Mouse (Mus musculus): ENCODE data around the gene Ly6g5c.

GRCm38 (mm10) chr17:35101161-35101560 is 6.9 kb upstream of the Ly6g5c start:
- TF ChIP-seq CTCF (IDR thresholded peaks at IDR 0.05; ENCODE audit: borderline replicate concordance, extremely low read depth, insufficient read depth, insufficient read length), result no peak
- no peak for TF ChIP-seq POLR2A (IDR thresholded peaks at IDR 0.05; ENCODE audit: borderline replicate concordance, extremely low read depth, insufficient read depth, insufficient read length, poor library complexity, severe bottlenecking)

Measured in brain, embryonic 14.5 days (tissue).